Mouse (Mus musculus): ENCODE results near the gene Csnk1g2. TPM values are rescaled to one million over a fixed set of nuclear protein-coding genes. Genes with fewer than 3 reads are reported as not detected.
A peak's percentile ranks its signal among the peaks of the same experiment; 100 is the strongest.

Gene Csnk1g2
- polyA plus RNA-seq (2012; rRNA removed), result 206 and 283 TPM in 2 replicates

DNA sequence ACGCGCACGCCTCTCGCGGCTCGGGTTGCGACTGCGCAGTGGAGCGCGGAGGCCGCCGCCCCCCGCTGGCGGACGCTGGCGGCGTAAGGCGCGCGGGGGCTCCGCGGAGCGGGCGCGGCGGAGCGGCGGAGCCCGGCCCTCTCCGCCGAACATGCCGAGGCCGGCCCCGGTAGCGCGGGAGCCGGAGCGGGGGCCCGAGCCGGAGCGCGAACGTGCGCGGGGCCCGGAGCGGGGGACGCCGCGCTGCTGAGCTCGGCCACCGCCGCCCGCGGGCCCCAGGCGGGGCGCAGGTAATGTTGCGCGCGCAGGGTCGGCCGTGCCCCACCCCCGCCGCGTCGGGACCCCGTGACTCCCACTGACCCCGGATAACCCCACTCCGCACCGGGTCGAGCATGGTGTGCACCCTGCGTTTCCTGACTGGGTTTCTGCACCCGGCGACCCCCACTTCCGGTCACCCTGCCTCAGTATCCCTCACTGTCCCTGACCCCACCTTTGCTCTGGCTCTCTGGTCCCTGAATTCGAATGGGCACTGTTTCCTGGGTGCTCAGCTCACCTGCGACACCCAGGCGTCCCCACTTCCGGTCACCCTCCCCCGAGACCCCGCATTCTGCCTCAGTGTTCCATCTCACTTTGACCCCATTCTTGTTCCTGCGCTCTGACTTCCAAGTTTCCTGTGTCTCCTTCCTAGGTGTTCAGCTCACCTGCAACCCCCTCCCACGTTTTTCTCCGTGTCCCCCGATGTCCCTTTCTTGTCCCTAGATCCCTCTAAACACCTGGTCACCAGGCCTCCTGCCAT lies at the start of gene Csnk1g2:
Gene Csnk1g2, plus strand, starts transcription at position 178 of the 796 bp plus-strand sequence.
- Histone ChIP-seq H3K4me3 (ENCODE audit: extremely low read depth, insufficient read depth, insufficient read length) (peak within 1 kb of the TSS; percentile 87), H3K4me1 (ENCODE audit: control insufficient read depth, insufficient read depth, insufficient read length) (peaks cover 10% of the 10 kb centered on the region; the same call in 1 of the 2 replicates), H3K36me3 (ENCODE audit: control insufficient read depth, insufficient read depth, low read length) (no peaks in the 10 kb centered on the region), H3K27me3 (ENCODE audit: control insufficient read depth, insufficient read depth, low read length) (no peaks in the 10 kb centered on the region), H3K27ac (ENCODE audit: insufficient read depth, low read length) (peak within 1 kb of the TSS; percentile 92)
- WGBS, result 1% methylated on average over 84 of the region's 85 CpGs
- peak in 1 of 2 experiments; percentile 57 for DNase-seq (ENCODE audit: low read depth in 1 of 2, low spot score in 2 of 2)
- TF ChIP-seq POLR2A (IDR thresholded peaks at IDR 0.05; ENCODE audit: low read depth, low read length) (no peak; the same call in 1 of the 2 replicates), CTCF (IDR thresholded peaks at IDR 0.05; ENCODE audit: extremely low read depth, insufficient read depth, insufficient read length, insufficient replicate concordance) (no peak)

- 82% methylated on average over 9 of the region's 9 CpGs for WGBS
- H3K4me1 ChIP-seq (ENCODE audit: control insufficient read depth, insufficient read depth, insufficient read length), result peaks cover 34% of the 10 kb centered on the region
- no peak overlapping the region for H3K4me3 ChIP-seq (ENCODE audit: extremely low read depth, insufficient read depth, insufficient read length)
These were observed 48.7 kb upstream of the Csnk1g2 start for GRCm38 (mm10) chr10:80573944-80574343.

DNA sequence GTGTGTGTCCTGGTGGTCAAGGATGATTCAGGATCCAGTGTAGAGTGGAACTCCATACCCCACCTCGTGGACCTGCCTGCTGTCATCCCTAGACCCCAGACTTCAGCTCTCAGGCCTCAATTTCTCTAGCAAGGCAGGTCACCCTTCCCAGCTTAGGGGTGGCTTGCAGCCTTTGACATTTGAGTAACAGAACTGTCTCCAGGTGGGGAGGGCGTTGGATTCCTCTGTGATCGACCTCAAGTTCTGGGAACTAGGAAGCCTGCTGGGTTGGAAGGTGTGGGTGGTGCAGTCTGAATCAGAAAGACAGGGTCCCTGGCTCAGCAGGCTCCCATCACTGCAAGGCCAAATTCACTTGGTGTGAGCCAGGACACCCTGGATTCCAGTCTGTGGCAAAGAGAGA lies 47.7 kb upstream of the Csnk1g2 start:
- peaks cover 31% of the 10 kb centered on the region for H3K4me1 ChIP-seq (ENCODE audit: control insufficient read depth, insufficient read depth, insufficient read length)
- no peak overlapping the region for H3K4me3 ChIP-seq (ENCODE audit: extremely low read depth, insufficient read depth, insufficient read length)
- no peak overlapping the region for H3K27ac ChIP-seq (ENCODE audit: insufficient read depth, low read length)

More at GRCm38 (mm10) chr10:80573944-80574343, 48.7 kb upstream of the Csnk1g2 start:
- TF ChIP-seq CTCF (IDR thresholded peaks at IDR 0.05; ENCODE audit: extremely low read depth, insufficient read depth, insufficient read length, insufficient replicate concordance) (no peak), POLR2A (IDR thresholded peaks at IDR 0.05; ENCODE audit: low read depth, low read length) (no peak)
- Histone ChIP-seq H3K36me3 (ENCODE audit: control insufficient read depth, insufficient read depth, low read length) (no peaks in the 10 kb centered on the region), H3K27me3 (ENCODE audit: control insufficient read depth, insufficient read depth, low read length) (no peaks in the 10 kb centered on the region), H3K27ac (ENCODE audit: insufficient read depth, low read length) (no peak overlapping the region; the same call in 1 of the 2 replicates)
- DNase-seq (ENCODE audit: low read depth in 1 of 2, low spot score in 2 of 2), result no peak

DNA sequence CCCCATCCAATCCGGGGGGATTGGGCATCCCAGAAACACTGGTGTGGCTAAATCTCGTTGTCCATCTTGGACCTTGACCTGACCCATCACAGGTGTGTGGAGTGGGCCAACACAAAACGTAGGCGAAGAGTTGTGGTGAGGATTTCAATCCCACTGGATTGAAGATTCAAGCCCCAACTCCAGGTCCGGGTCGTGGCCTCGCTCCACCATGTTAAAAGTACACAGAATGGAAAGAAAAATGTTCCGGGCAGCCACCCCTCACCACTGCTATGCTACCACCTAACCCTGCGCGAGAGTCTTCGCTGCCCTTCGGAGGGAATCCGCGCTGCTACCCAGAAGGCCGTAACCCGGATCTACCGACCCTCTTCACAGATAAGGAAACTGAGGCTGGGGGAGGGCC lies 46.7 kb upstream of the Csnk1g2 start:
- H3K27ac ChIP-seq (ENCODE audit: insufficient read depth, low read length), result no peak overlapping the region; the same call in 1 of the 2 replicates
- WGBS, result 13% methylated on average over 17 of the region's 17 CpGs
- H3K4me3 ChIP-seq (ENCODE audit: extremely low read depth, insufficient read depth, insufficient read length), result peak overlapping the region; percentile 82
- no peaks in the 10 kb centered on the region for H3K27me3 ChIP-seq (ENCODE audit: control insufficient read depth, insufficient read depth, low read length)
- TF ChIP-seq POLR2A (IDR thresholded peaks at IDR 0.05; ENCODE audit: low read depth, low read length), result no peak
- TF ChIP-seq CTCF (IDR thresholded peaks at IDR 0.05; ENCODE audit: extremely low read depth, insufficient read depth, insufficient read length, insufficient replicate concordance), result no peak
- DNase-seq (ENCODE audit: low read depth in 1 of 2, low spot score in 2 of 2), result peak in 1 of 2 experiments; percentile 27
- H3K36me3 ChIP-seq (ENCODE audit: control insufficient read depth, insufficient read depth, low read length), result no peaks in the 10 kb centered on the region
- H3K4me1 ChIP-seq (ENCODE audit: control insufficient read depth, insufficient read depth, insufficient read length), result peaks cover 26% of the 10 kb centered on the region

More for the DNA sequence above, 47.7 kb upstream of the Csnk1g2 start:
- Histone ChIP-seq H3K27me3 (ENCODE audit: control insufficient read depth, insufficient read depth, low read length) (no peaks in the 10 kb centered on the region), H3K36me3 (ENCODE audit: control insufficient read depth, insufficient read depth, low read length) (no peaks in the 10 kb centered on the region)
- DNase-seq (ENCODE audit: low read depth in 1 of 2, low spot score in 2 of 2), result no peak
- no peak for TF ChIP-seq POLR2A (IDR thresholded peaks at IDR 0.05; ENCODE audit: low read depth, low read length)
- TF ChIP-seq CTCF (IDR thresholded peaks at IDR 0.05; ENCODE audit: extremely low read depth, insufficient read depth, insufficient read length, insufficient replicate concordance), result no peak
- WGBS, result 86% methylated on average over 3 of the region's 3 CpGs

GRCm38 (mm10) chr10:80576351-80577194 lies 46.1 kb upstream of the Csnk1g2 start:
- H3K4me1 ChIP-seq (ENCODE audit: control insufficient read depth, insufficient read depth, insufficient read length), result peaks cover 19% of the 10 kb centered on the region; the same call in 1 of the 2 replicates
- H3K4me3 ChIP-seq (ENCODE audit: extremely low read depth, insufficient read depth, insufficient read length), result peak overlapping the region; percentile 82
- peak overlapping the region; percentile 94 for H3K27ac ChIP-seq (ENCODE audit: insufficient read depth, low read length)
- H3K36me3 ChIP-seq (ENCODE audit: control insufficient read depth, insufficient read depth, low read length), result no peaks in the 10 kb centered on the region
- no peak for TF ChIP-seq POLR2A (IDR thresholded peaks at IDR 0.05; ENCODE audit: low read depth, low read length)
- no peak for TF ChIP-seq CTCF (IDR thresholded peaks at IDR 0.05; ENCODE audit: extremely low read depth, insufficient read depth, insufficient read length, insufficient replicate concordance)
- no peaks in the 10 kb centered on the region for H3K27me3 ChIP-seq (ENCODE audit: control insufficient read depth, insufficient read depth, low read length)
- under 1% methylated on average over 95 of the region's 96 CpGs for WGBS
- peak in 1 of 2 experiments; percentile 57 for DNase-seq (ENCODE audit: low read depth in 1 of 2, low spot score in 2 of 2)

DNA sequence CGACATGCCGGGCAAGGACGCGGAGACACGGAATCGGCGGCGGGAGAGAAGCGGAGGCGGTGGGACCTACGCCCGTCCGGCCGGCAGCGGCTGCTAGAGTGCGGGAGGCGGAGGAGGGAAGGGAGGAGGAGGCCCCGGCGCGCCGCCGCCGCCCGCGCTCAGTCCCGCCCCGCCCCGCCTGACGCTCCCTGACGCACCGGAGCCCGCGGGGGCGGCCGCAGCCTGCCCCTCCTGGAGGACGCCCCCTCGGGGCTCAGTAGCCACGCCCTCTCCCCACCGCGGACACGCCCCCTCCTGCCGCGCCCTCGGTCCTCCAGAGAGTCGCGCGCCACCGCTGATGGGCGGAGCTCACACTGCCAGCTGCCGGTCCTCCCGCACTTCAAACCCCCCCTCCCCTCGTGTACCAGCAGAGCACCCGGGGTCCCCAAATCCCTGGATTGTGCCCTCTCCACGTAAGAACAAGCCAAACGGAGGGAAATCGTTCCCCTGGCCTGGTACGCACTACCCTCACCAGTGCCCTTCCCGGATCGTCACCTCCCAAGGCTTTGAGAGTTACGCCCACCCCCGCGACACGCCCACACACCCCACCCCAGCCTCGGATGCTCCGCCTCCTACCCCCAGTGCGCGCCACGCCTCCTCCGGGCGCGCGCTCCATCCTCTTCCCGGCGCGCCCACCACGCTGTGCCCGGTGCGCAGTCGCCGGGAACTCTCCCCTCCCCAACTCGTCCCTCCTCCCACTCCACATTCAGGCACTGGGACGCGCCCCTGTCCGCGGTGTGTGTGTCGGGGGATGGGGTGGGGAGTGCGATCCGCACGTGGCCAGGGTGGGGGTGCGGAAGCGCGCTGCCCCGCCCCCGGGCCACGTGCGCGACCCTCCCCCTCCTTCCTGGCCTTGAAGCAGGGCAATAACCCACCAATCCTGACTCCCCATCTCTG lies 45.2 kb upstream of the Csnk1g2 start, which contains the start of gene Klf16:
Gene Klf16, minus strand, starts transcription at position 127 of the 936 bp plus-strand sequence.
- H3K4me3 ChIP-seq (ENCODE audit: extremely low read depth, insufficient read depth, insufficient read length), result peak within 1 kb of the TSS; percentile 82
- peak; percentile 92 to 99 for DNase-seq (ENCODE audit: low read depth in 1 of 2, low spot score in 2 of 2)
- no peaks in the 10 kb centered on the region for H3K36me3 ChIP-seq (ENCODE audit: control insufficient read depth, insufficient read depth, low read length)
- H3K27me3 ChIP-seq (ENCODE audit: control insufficient read depth, insufficient read depth, low read length), result no peaks in the 10 kb centered on the region
- WGBS, result 1% methylated on average over 69 of the region's 97 CpGs
- H3K4me1 ChIP-seq (ENCODE audit: control insufficient read depth, insufficient read depth, insufficient read length), result peaks cover 11% of the 10 kb centered on the region; the same call in 1 of the 2 replicates
- peak within 1 kb of the TSS; percentile 94 for H3K27ac ChIP-seq (ENCODE audit: insufficient read depth, low read length)
- TF ChIP-seq POLR2A (IDR thresholded peaks at IDR 0.05; ENCODE audit: low read depth, low read length) (peak; percentile 55), CTCF (IDR thresholded peaks at IDR 0.05; ENCODE audit: extremely low read depth, insufficient read depth, insufficient read length, insufficient replicate concordance) (no peak)
